Mouse (Mus musculus): ENCODE results near the gene A930017K11Rik. TPM values are rescaled to one million over a fixed set of nuclear protein-coding genes. Genes with fewer than 3 reads are reported as not detected.

Gene A930017K11Rik
- polyA plus RNA-seq, 2 experiments from 2014 or later: not detected

DNA sequence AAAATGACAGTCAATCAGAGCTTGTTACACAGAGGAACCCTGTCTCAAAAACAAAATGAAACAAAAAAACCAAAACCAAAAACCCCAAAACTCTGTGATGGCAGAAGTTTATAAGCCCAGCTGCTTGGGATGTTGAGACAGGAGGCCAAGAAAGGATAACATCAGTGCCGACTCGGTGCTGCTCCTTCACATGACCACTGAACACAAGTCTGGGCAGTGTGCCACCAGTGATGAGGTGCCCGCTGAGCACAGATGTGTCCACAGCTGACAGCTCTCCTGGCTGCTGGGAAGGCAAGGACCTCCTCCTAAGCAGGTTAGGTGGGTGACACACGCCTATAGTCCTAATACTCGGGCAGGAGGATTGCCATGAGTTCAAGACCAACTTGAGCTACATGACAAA lies 30.2 kb downstream of the A930017K11Rik start:
- no peak for ATAC-seq

DNA sequence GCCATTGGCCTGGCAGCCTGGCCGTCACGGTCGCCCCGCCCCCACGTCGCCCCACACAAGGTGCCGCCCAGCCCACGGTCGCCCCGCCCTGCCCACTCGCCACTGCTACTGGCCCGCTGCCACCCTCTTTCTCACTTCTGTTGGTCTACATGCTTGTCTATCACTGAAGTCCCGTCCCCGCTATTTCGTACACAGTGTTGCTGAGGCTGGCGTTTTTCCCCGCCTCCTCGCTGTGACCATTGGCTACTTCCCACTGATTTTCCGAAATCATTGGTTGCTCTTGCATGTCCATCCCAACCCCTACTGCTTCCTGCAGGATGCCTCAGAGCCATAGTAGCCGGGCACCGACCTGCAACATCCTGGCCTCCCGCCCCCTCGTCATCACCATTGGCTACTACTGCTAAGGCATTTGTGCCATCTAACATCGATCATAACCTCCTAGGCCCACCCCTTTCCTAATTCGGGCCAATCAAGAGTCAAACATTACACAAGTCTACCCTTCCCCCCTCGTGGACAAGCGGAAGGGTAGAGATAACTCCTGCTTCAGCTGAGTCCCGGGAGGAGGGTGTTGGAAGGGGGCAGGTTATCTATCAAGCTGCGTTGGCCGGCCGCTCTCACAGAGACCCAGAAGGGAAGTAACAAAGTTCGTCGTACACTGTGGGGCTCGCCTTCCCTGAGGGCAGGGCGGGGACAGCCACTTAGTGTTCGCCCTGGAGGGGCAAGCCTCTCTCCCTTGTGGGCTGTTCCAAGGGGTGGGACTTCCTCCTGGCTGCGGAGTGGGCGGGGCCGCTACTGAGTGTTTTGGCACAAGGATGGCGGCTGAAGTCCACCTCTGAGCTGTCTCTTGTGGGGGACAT lies 32.4 kb downstream of the A930017K11Rik start:
- ATAC-seq: peak; percentile 91

DNA sequence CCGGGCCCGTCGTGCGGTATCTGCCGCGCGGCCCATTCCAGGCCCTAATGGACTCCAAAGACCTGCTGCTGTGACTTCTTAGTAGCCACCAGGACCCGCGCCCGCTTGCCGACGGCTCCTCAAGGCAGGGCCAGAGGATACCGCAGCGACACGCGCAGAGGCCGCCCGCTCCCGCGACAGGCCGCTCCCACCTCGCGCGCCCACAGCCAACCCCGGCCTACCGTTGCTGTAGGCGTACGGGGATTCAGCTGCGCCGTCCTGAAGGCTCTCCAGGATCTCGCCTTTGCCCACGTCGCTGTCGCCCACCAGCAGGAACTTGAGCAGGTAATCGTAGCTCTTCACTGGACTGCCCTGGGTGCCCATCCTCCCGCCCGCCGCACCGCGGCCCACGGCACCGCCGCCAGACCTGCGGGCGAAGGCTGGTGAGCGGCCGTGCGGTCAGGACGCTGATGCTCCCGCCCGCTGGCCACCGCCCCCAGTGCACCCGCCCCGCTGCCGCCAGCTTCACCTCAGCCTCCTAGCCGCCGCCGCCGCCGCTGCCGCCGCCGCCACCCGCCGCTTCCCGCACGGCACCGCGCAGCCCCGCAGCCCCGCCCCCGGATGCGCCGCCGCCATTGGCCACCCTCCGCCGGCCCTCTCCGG lies 33.1 kb downstream of the A930017K11Rik start, which contains the start of gene Rab40c:
Gene Rab40c (minus strand): TSS at position 584 of the 642 bp plus-strand sequence.
- no peak for ATAC-seq

DNA sequence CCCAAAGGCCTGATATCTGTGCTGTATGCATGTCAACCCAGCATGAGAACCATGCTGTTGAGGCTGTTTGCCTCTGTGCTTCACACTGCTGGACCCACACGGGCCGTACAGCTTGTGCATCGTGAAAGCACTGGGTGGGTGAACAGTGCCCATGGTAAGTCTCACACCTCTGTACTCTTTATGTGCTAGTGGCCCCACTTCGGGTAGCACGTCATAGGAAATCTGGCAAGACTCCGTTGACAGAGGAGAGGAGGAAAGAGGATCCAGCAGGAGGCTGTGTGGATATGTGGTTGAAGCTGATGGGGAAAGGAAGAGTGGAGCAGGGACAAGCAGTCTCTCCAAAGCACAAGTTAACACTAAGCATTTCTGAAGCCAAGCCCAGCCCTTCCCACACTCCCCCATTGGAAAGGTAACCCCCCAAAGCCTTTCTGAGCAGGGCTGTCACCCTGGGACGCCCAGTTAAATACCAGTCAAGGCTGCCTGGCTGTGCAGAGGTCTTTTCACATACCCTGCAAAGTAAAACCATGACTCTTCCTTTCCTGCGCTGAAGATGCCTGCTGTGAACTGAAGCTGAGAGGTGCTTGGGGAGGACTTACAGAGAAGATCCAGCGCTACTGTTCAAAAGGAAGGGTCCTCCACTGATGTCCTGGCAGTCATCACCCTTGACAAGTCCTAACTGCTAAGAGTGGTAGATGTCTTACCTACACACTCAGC lies 34.2 kb downstream of the A930017K11Rik start:
- ATAC-seq: no peak

DNA sequence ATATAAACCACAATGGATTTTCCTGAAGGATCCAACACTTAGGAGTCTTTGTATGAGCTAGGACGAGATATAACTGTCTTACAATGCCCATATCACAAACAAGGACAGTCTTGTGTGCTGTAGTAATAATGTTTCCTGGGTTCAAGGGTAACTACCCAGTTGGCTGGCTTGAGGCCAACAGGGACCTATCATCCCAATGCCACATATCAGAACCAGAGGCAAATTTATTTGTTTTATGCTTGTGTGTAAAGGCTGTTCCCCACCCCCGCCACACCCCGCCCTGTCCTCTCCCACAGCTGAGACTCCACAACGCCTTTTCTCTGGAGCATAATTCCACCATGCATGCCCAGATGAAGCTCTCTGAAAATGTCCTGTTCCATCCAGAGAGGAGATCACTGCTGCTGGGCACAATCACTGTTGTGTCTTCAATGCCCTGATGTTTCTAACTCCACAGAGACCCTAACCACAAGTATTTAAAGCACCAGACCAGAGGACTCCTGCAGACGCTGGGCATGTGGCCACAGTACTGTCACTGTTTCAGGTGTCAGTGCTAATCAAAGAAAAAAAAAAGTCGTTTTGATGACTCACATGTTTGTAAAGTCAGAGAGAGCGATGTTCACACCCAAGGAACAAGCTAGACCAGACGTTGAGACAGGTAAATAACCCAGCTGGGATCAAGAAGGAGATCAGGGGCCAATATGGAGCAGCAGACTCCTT lies 35.3 kb downstream of the A930017K11Rik start:
- no peak for ATAC-seq

DNA sequence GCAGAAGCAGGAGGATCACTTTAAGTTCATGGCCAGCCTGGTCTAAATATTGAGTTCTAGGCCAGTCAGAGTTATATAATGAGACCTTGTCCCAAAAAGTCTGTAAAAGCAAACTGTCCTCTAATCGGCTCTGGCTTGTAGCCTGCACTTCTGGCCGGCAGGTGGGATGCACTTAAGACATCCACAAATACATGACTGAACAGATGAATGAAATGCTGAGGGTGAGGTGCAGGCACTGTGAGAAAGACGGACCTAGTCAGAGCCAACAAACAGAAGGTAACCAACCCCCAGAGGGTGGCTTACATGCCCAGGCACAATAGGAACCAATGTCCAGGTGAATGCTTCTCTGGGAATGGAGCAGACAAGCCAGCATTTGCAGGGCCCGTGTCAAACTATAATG lies 38.1 kb downstream of the A930017K11Rik start:
- no peak for ATAC-seq

DNA sequence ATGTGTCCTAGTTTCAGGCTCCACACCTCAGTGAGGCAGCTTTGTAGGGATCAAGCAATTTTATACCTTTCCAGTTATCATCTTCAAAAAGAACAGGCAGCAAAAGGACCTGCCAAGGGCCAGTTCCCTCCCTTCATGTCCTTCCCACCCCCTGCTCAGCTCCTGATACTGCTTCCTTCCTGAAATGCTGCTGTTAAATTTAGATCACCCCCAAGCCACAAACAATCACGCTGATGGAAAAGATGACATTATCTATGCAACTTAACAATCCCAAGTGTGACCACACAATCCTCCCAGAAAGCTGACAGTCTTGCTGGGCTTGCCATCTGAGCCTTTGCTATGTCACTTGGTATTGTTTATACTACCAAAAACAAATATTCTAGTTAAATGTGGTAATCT lies 38.5 kb downstream of the A930017K11Rik start:
- no peak for ATAC-seq

DNA sequence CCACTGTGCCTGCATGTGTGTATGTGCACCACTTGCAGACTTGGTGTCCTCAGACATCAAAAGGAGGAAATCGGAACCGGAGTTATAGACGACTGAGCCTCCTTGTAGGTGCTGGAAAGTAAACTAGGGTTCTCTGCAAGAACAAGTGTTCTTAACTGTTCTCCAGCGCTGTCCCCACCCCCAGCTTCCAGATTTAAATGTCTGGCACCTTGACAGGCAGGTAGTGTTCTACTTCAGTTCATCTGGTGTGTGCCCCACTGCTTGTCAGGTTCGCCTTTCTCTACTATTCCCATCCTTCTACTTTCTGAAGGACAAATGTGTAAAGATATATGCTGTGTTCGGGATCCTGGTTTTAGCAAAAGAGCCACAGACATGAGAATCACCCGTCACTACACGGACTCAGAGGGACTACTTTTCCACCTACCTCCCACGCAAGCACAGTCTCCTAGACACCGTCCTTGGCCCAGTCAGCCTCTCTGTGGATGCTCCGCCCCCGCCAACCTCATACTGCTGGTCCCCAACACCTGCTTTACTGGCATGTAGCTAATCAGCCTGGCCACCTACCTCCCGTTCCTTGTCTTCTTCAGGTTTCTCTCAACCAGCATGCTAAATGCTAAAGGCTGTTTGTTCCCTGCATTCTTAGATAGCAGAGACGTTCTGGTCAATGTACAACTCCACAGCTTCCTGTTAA lies 39.0 kb downstream of the A930017K11Rik start:
- no peak for ATAC-seq

DNA sequence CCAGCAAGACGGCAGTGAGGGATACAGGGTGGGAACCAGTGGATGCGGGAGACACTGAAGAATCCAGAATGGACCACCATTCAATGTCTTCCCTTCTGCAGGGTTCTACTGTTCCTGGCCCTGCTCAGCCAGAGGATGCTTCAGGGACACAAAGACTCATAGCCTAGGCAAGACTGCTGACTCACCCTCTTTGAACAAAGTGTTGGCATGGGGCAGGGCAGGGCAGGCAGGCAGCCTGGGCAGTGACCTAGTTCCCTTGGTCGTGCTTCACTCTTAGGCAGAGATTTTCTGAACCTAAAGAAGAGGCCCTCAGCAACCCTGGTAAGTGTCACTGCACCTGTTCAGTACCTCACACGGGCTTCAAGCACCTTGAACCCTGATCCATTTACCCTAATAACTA lies 40.5 kb downstream of the A930017K11Rik start:
- no peak for ATAC-seq

DNA sequence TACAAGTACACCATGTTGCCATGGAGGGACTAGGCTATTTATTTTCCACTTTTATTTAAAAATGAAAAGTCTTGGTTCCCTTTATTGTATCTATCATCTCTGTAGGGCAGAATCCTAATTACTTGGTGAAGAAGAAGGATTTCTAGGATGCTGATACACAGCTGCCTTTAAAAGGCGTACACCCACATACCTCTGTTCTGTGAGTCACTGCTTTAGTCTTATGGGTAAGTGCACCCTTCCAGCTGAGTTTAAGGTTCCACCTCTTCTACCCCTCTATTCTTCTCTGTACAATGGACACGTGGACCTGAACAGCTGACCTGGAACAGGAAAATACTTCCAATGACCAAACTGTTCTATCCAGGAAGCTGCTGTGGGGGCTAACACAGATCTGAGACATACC lies 44.7 kb downstream of the A930017K11Rik start:
- no peak for ATAC-seq

DNA sequence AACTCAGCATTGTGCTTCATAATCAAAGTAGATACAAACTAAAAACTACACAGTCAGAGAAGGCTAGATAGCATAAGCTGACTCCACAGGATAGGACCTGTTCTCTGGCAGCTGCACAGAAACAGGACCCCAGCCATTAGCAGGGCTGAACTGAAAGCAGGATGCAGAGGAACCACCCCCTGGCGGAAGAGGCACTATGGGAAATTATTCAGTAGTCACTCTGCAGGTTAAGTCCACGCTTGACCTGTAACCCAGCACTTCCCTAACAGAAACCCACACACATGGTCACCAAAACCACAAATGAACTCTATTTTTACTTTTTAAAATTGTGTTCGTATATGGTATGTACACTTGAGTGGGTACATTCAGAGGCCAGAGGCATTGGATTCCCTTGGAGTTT lies 49.3 kb downstream of the A930017K11Rik start:
- ATAC-seq: no peak

DNA sequence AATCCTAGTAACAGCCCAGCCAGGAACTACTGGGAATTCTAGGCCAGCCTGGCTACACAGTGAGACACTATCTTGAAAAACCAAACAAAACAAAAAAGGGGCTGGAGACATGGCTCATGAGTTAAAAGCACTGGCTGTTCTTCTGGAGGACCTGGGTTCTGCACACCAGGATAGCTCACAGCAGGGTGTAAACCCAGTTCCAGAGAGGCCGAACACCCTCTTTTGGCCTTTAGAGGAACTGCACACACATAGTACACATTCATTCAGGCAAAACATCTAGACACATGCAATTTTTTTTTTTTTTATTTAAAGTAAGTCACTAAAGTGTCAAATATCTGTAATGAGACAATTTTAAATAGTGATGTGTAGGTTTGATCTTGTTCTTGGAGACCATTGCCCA lies 52.2 kb downstream of the A930017K11Rik start:
- no peak for ATAC-seq

Other genes with a start within 250 kb of the A930017K11Rik start
- gene Gng13, start 235.4 kb downstream of the A930017K11Rik start, polyA plus RNA-seq (2017; shearing (Covaris generic)): not detected
- gene Chtf18, start 225.1 kb downstream of the A930017K11Rik start, polyA plus RNA-seq (2017; shearing (Covaris generic)): 1 to 10 TPM; 3.5 to 5.9 TPM
- 10 to 100 TPM; 12.8 to 16.8 TPM for gene Rpusd1, start 224.9 kb downstream of the A930017K11Rik start, polyA plus RNA-seq (2017; shearing (Covaris generic))
- not detected for gene Mslnl, start 216.5 kb downstream of the A930017K11Rik start, polyA plus RNA-seq (2017; shearing (Covaris generic))
- not detected for gene Msln, start 198.2 kb downstream of the A930017K11Rik start, polyA plus RNA-seq (2017; shearing (Covaris generic))
- gene Narfl, start 178.8 kb downstream of the A930017K11Rik start, polyA plus RNA-seq (2017; shearing (Covaris generic)): 10 to 100 TPM; 21.4 to 29.8 TPM
- gene Haghl, start 166.9 kb downstream of the A930017K11Rik start, polyA plus RNA-seq (2017; shearing (Covaris generic)): 10 to 100 TPM; 26.8 to 37.4 TPM
- 1 to 10 TPM in 1 of 2 experiments, under 1 TPM in 1; 0.28 to 1.4 TPM for gene Ccdc78, start 166.0 kb downstream of the A930017K11Rik start, polyA plus RNA-seq (2017; shearing (Covaris generic))
- 100 to 1,000 TPM; 192 to 257 TPM for gene Fam173a, start 159.7 kb downstream of the A930017K11Rik start, polyA plus RNA-seq (2017; shearing (Covaris generic))
- gene AC134908.4, start 156.9 kb downstream of the A930017K11Rik start, polyA plus RNA-seq (2017; shearing (Covaris generic)): not detected
- 1 to 10 TPM; 3.6 to 7.0 TPM for gene Metrn, start 155.4 kb downstream of the A930017K11Rik start, polyA plus RNA-seq (2017; shearing (Covaris generic))
- gene Fbxl16, start 143.5 kb downstream of the A930017K11Rik start, polyA plus RNA-seq (2017; shearing (Covaris generic)): not detected
- 10 to 100 TPM; 19.4 to 53.9 TPM for gene Wdr24, start 128.9 kb downstream of the A930017K11Rik start, polyA plus RNA-seq (2017; shearing (Covaris generic))
- gene Jmjd8, start 123.7 kb downstream of the A930017K11Rik start, polyA plus RNA-seq (2017; shearing (Covaris generic)): 10 to 100 TPM; 22.2 to 42.8 TPM
- 10 to 100 TPM; 75.1 to 75.2 TPM for gene Stub1, start 119.2 kb downstream of the A930017K11Rik start, polyA plus RNA-seq (2017; shearing (Covaris generic))
- gene Rhbdl1, start 115.3 kb downstream of the A930017K11Rik start, polyA plus RNA-seq (2017; shearing (Covaris generic)): not detected
- 1 to 10 TPM in 1 of 2 experiments, under 1 TPM in 1; 0.79 to 1.7 TPM for gene Gm20683, start 110.8 kb downstream of the A930017K11Rik start, polyA plus RNA-seq (2017; shearing (Covaris generic))
- 10 to 100 TPM; 19.1 to 47.0 TPM for gene Rhot2, start 107.7 kb downstream of the A930017K11Rik start, polyA plus RNA-seq (2017; shearing (Covaris generic))
- gene Wdr90, start 91.1 kb downstream of the A930017K11Rik start, polyA plus RNA-seq (2017; shearing (Covaris generic)): 1 to 10 TPM; 3.4 to 6.8 TPM
- gene Mcrip2, start 83.8 kb downstream of the A930017K11Rik start, polyA plus RNA-seq (2017; shearing (Covaris generic)): 1 to 10 TPM; 2.7 to 5.5 TPM
- gene Mettl26, start 77.5 kb downstream of the A930017K11Rik start, polyA plus RNA-seq (2017; shearing (Covaris generic)): 100 to 1,000 TPM in 1 of 2 experiments, 10 to 100 TPM in 1; 82.7 to 124 TPM
- 1 to 10 TPM in 1 of 2 experiments, under 1 TPM in 1; 0.94 to 1.3 TPM for gene Wfikkn1, start 71.7 kb downstream of the A930017K11Rik start, polyA plus RNA-seq (2017; shearing (Covaris generic))
- gene Rab40c, start 32.8 kb downstream of the A930017K11Rik start, polyA plus RNA-seq (2017; shearing (Covaris generic)): 1 to 10 TPM; 6.6 to 7.3 TPM
- gene Pigq, start 7.6 kb downstream of the A930017K11Rik start, polyA plus RNA-seq (2017; shearing (Covaris generic)): 10 to 100 TPM; 27.8 to 49.3 TPM
- gene Nhlrc4, start 7.6 kb downstream of the A930017K11Rik start, polyA plus RNA-seq (2017; shearing (Covaris generic)): not detected
- gene Capn15, start 33.2 kb upstream of the A930017K11Rik start, polyA plus RNA-seq (2017; shearing (Covaris generic)): 1 to 10 TPM; 5.3 to 6.6 TPM
- 1 to 10 TPM; 1.8 to 2.3 TPM for gene Rab11fip3, start 117.0 kb upstream of the A930017K11Rik start, polyA plus RNA-seq (2017; shearing (Covaris generic))
- gene Decr2, start 137.8 kb upstream of the A930017K11Rik start, polyA plus RNA-seq (2017; shearing (Covaris generic)): 10 to 100 TPM; 27.7 to 35.1 TPM
- under 1 TPM; 0.32 to 0.95 TPM for gene Nme4, start 143.0 kb upstream of the A930017K11Rik start, polyA plus RNA-seq (2017; shearing (Covaris generic))
- 1 to 10 TPM; 5.9 to 8.2 TPM for gene Tmem8, start 160.7 kb upstream of the A930017K11Rik start, polyA plus RNA-seq (2017; shearing (Covaris generic))
- 100 to 1,000 TPM; 111 to 138 TPM for gene Mrpl28, start 170.9 kb upstream of the A930017K11Rik start, polyA plus RNA-seq (2017; shearing (Covaris generic))
- 10 to 100 TPM; 13.3 to 17.5 TPM for gene Axin1, start 186.1 kb upstream of the A930017K11Rik start, polyA plus RNA-seq (2017; shearing (Covaris generic))
- gene Pdia2, start 246.5 kb upstream of the A930017K11Rik start, polyA plus RNA-seq (2017; shearing (Covaris generic)): not detected

Data from CD4-positive, CD25-positive, alpha-beta regulatory T cell, adult 4 months (primary cell).